Mouse (Mus musculus) midbrain, embryonic 15.5 days (tissue): Measurements from ENCODE around the gene Hes6. TPM values are rescaled to one million over a fixed set of nuclear protein-coding genes. Genes with fewer than 3 reads are reported as not detected.

ENCODE experiments used
- ATAC-seq: fragments of 200-750 bp; cut with Nextera tagmentation; replicated peaks from 2 replicates; pipeline ENCODE4 v1.8.0; 2017; ENCODE audit warnings: moderate TSS enrichment
- H3K27ac ChIP-seq: fragments of 300-500 bp; sonication (generic); 2 replicates; pipeline ENCODE4 v1.5.1; 2015; ENCODE audit warnings: mild to moderate bottlenecking, inconsistent platforms
- H3K27me3 ChIP-seq: fragments of 300-500 bp; sonication (generic); replicated peaks from 2 replicates; pipeline ENCODE4 v1.6.1; 2015; ENCODE audit warnings: inconsistent platforms
- H3K36me3 ChIP-seq: fragments of 300-500 bp; sonication (generic); replicated peaks from 2 replicates; pipeline ENCODE4 v1.6.1; 2015; ENCODE audit warnings: inconsistent platforms
- H3K4me1 ChIP-seq: fragments of 300-500 bp; sonication (generic); 2 replicates; pipeline ENCODE4 v1.6.1; 2015; ENCODE audit warnings: inconsistent platforms
- H3K4me2 ChIP-seq: fragments of 300-500 bp; sonication (generic); 2 replicates; pipeline ENCODE4 v1.6.1; 2015; ENCODE audit warnings: inconsistent platforms, mild to moderate bottlenecking, moderate library complexity
- H3K4me3 ChIP-seq: fragments of 300-500 bp; sonication (generic); 2 replicates; pipeline ENCODE4 v1.5.1; 2015; ENCODE audit warnings: mild to moderate bottlenecking, inconsistent platforms
- H3K9ac ChIP-seq: fragments of 300-500 bp; sonication (generic); 2 replicates; pipeline ENCODE4 v1.6.1; 2015; ENCODE audit warnings: mild to moderate bottlenecking, inconsistent platforms
- H3K9me3 ChIP-seq: fragments of 300-500 bp; sonication (generic); 2 replicates; pipeline ENCODE4 v1.6.1; 2016; ENCODE audit warnings: inconsistent platforms
- WGBS: fragments of 180-500 bp; shearing (Covaris S2); methylation state at CpG from one replicate; pipeline ENCODE4 v1.1.7; 2015; ENCODE audit warnings: mixed read lengths; 5-methylcytosine and 5-hydroxymethylcytosine counted together
- polyA plus RNA-seq: library from polyadenylated mRNA; unstranded; fragments of >200 nt; fragmentation: Nextera tagmentation; extraction: Ambion mirVana; gene quantifications from 2 replicates; pipeline ENCODE4 v1.2.1, GENCODE M21; 2015

Hes6 gene
- polyA plus RNA-seq, 1 experiment from 2014 or later, result 192 TPM

GRCm38 (mm10) chr1:91381091-91381471, 32.8 kb downstream of the Hes6 start:
- Histone ChIP-seq H3K9me3 (no peaks in the 10 kb centered on the region), H3K27ac (no peak overlapping the region), H3K4me3 (no peak overlapping the region), H3K36me3 (peaks cover 70% of the 10 kb centered on the region), H3K4me2 (no peak overlapping the region), H3K4me1 (no peaks in the 10 kb centered on the region), H3K9ac (no peak overlapping the region), H3K27me3 (no peaks in the 10 kb centered on the region)
- 88% methylated on average over 4 of the region's 4 CpGs for WGBS
- no peak for ATAC-seq

DNA sequence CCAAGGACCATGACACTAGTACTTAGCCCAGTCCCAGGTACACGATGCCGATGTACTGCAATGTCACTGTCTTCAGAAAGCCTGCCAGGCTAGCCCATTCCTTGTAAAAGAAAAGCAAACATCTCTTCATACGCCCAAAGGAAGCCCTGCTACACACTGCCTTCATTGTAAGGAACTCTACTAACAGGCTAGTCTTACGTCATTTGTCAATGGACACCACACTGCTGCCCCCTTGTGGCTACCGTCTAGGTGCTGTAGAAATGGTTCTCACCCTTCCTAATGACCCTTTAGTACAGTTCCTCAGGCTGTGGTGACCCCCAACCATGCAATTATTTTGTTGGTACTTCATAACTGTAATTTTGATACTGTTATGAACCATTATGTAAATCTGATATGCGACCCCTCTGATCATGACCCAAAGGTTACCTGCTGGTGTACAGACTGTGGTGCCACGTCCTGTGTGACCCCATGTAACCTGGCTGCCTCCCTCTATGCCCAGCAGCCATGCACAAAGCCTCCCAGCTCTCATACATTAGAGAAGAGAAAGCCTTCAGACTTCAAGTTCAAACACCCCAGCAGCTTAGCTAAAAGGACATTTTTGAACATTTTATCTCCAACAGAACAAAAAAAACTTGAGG, 33.3 kb downstream of the Hes6 start:
- no peak overlapping the region for H3K4me3 ChIP-seq
- H3K27me3 ChIP-seq, result no peaks in the 10 kb centered on the region
- no peak overlapping the region for H3K27ac ChIP-seq
- peaks cover 71% of the 10 kb centered on the region for H3K36me3 ChIP-seq
- no peaks in the 10 kb centered on the region for H3K9me3 ChIP-seq
- H3K4me1 ChIP-seq, result no peaks in the 10 kb centered on the region
- WGBS, result 62% methylated on average over 7 of the region's 7 CpGs
- no peak overlapping the region for H3K4me2 ChIP-seq
- no peak overlapping the region for H3K9ac ChIP-seq
- ATAC-seq, result peak; percentile 75

GRCm38 (mm10) chr1:91373414-91373835, 40.4 kb downstream of the Hes6 start:
- H3K4me3 ChIP-seq, result no peak overlapping the region
- WGBS, result 81% methylated on average over 6 of the region's 6 CpGs
- H3K27me3 ChIP-seq, result no peaks in the 10 kb centered on the region
- no peak overlapping the region for H3K4me2 ChIP-seq
- H3K9ac ChIP-seq, result no peak overlapping the region
- H3K9me3 ChIP-seq, result no peaks in the 10 kb centered on the region
- peaks cover 45% of the 10 kb centered on the region for H3K36me3 ChIP-seq
- no peak for ATAC-seq
- no peak overlapping the region for H3K27ac ChIP-seq
- no peaks in the 10 kb centered on the region for H3K4me1 ChIP-seq

DNA sequence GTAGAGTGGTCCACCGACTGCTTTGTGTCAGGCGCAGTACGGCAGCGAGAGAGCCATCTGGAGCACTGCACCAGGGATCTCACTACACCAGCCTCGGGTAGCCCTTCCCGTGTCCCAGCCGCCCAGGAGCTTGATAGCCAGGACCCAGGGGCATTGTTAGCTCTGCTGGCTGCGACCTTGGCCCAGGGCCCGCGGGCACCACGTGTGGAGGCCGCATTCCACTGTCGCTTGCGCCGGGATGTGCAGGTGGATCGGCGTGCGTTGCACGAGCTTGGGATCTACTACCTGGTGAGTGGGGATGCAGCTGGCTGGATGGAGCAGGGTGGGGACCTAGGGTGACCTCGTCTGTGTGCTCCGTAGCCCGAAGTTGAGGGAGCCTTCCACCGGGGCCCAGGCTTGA, 43.8 kb downstream of the Hes6 start:
- peaks cover 8% of the 10 kb centered on the region for H3K4me1 ChIP-seq
- no peak for ATAC-seq
- peaks cover 18% of the 10 kb centered on the region for H3K27me3 ChIP-seq
- peaks cover 14% of the 10 kb centered on the region for H3K36me3 ChIP-seq
- H3K9ac ChIP-seq, result no peak overlapping the region
- WGBS, result 88% methylated on average over 23 of the region's 23 CpGs
- no peak overlapping the region for H3K4me2 ChIP-seq
- H3K4me3 ChIP-seq, result no peak overlapping the region
- no peaks in the 10 kb centered on the region for H3K9me3 ChIP-seq
- H3K27ac ChIP-seq, result no peak overlapping the region

DNA sequence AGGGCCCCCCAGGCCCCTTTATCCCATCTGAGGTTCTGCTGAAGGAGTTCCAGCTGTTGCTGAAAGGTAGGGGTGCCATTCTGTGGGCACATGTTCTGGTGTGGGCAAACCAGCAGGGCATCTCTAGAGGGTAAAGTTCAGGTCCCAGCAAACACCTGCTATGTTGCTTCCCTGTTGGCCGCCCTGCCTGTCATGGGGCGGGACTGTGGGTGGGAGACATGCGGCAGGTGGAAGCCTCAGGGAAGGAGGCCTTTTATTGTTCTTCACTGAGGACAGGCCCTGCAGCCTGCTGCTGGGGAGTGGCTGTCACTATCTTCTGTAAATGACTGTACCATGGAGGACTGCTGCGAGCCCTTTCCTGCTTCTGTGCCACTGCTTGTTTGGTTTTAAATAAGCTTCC, 44.4 kb downstream of the Hes6 start:
- Histone ChIP-seq H3K9ac (no peak overlapping the region), H3K4me3 (no peak overlapping the region), H3K9me3 (no peaks in the 10 kb centered on the region), H3K27me3 (peaks cover 18% of the 10 kb centered on the region), H3K4me1 (peaks cover 8% of the 10 kb centered on the region), H3K4me2 (no peak overlapping the region), H3K36me3 (peaks cover 14% of the 10 kb centered on the region; the same call in 1 of the 2 replicates), H3K27ac (no peak overlapping the region)
- 74% methylated on average over 4 of the region's 4 CpGs for WGBS
- ATAC-seq, result no peak

DNA sequence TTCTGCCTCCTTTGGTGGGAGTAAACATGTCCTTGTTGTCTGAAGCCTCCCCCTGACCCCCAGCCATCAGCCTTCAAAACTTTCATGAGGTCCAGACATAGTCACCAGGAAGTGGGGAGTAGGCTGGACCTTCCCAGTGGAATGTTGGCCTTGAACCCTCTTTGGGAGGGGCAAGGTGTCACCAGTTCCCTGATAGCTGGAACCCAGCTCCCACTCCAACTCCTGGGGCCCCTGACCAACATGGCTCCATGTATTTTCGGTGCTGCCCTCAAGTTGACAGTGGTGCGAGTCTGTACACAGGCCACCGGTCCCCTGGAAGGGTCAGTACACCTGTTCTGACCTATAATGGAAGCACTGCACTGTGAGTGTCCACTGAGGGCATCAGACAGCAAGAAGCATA, 46.5 kb downstream of the Hes6 start:
- H3K9ac ChIP-seq, result no peak overlapping the region
- H3K9me3 ChIP-seq, result no peaks in the 10 kb centered on the region
- H3K4me3 ChIP-seq, result no peak overlapping the region
- H3K4me1 ChIP-seq, result peaks cover 8% of the 10 kb centered on the region
- H3K27me3 ChIP-seq, result peaks cover 18% of the 10 kb centered on the region
- H3K36me3 ChIP-seq, result peaks cover 4% of the 10 kb centered on the region; the same call in 1 of the 2 replicates
- no peak overlapping the region for H3K27ac ChIP-seq
- no peak overlapping the region for H3K4me2 ChIP-seq
- 94% methylated on average over 3 of the region's 3 CpGs for WGBS
- ATAC-seq, result no peak

DNA sequence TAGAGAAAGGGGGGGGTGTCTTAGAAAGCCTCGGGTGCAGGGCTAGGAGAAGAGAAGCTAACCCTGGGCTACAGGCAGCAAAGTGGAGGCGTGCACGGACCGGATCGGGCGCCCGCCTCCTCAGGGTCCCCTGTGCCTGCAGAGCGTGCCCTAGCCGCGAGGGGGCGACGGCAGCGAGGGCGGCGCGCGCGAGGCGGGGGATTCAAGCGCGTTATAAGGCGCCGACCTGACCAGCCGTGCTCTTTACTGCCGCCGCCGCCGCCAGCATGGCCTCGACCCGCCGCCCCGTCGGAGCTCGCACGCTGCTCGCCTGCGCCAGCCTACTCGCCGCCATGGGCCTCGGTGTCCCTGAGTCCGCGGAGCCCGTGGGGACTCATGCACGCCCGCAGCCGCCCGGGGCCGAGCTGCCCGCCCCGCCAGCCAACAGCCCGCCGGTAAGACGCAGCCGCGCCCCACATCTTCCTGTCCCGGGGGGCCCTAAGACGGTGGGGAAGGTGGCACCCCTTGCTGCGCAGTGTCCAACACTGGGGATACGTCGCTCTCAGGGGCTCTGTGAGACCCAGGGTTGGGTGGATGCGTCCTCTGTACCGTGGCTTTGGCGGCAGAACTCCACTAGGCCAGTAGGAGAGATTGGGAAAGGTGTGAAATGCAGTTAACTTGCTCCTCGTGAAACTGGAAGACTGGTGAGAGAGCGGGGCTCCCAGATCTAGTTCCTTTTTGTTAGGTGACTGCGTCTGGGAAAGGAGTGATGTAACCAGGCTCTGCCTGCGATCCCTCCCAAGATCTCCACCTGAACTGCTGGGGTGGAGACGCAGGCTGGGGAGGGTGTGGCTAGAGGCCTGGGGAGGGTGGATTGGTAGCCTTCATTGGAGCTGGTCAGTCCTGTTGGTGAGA, 47.4 kb downstream of the Hes6 start, which contains the start of gene Erfe:
TSS of gene Erfe (plus strand) at position 216 of the 894 bp plus-strand sequence.
- Histone ChIP-seq H3K4me3 (peak within 1 kb of the TSS; percentile 35), H3K27ac (no peak within 1 kb of the TSS), H3K4me2 (peak within 1 kb of the TSS; percentile 62), H3K36me3 (no peaks in the 10 kb centered on the region), H3K9me3 (no peaks in the 10 kb centered on the region), H3K9ac (peak within 1 kb of the TSS; percentile 24), H3K27me3 (peaks cover 18% of the 10 kb centered on the region), H3K4me1 (peaks cover 8% of the 10 kb centered on the region)
- peak; percentile 51 for ATAC-seq
- WGBS, result 1% methylated on average over 67 of the region's 68 CpGs

DNA sequence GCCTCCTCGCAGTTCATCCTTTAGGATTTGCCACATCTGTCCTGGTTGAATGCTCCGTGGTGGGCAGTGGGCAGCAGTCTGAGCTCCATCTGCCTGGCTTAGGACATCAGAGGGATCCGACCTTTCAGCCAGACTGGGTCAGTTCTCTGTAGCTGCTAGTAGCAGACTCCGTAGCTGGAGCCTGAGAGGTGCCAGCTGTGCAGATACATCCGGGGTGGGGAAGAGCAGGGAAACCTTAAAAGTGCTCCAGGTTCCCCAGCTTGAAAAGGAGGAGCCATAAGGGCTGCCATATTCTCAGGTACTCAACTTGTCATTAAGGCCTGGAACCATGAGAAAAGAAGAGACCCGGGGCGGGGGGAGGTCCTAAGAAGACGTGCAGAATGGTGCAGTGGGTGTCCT, 48.0 kb downstream of the Hes6 start:
- 31% methylated on average over 8 of the region's 8 CpGs for WGBS
- no peaks in the 10 kb centered on the region for H3K36me3 ChIP-seq
- H3K27ac ChIP-seq, result no peak overlapping the region
- H3K4me3 ChIP-seq, result peak overlapping the region; percentile 35; the same call in 1 of the 2 replicates
- H3K4me2 ChIP-seq, result peak overlapping the region; percentile 62
- ATAC-seq, result 0 out of 2 replicates have a peak, but pooled peaks have one; percentile 18
- peaks cover 8% of the 10 kb centered on the region for H3K4me1 ChIP-seq
- H3K9ac ChIP-seq, result no peak overlapping the region
- H3K27me3 ChIP-seq, result peaks cover 18% of the 10 kb centered on the region
- no peaks in the 10 kb centered on the region for H3K9me3 ChIP-seq

DNA sequence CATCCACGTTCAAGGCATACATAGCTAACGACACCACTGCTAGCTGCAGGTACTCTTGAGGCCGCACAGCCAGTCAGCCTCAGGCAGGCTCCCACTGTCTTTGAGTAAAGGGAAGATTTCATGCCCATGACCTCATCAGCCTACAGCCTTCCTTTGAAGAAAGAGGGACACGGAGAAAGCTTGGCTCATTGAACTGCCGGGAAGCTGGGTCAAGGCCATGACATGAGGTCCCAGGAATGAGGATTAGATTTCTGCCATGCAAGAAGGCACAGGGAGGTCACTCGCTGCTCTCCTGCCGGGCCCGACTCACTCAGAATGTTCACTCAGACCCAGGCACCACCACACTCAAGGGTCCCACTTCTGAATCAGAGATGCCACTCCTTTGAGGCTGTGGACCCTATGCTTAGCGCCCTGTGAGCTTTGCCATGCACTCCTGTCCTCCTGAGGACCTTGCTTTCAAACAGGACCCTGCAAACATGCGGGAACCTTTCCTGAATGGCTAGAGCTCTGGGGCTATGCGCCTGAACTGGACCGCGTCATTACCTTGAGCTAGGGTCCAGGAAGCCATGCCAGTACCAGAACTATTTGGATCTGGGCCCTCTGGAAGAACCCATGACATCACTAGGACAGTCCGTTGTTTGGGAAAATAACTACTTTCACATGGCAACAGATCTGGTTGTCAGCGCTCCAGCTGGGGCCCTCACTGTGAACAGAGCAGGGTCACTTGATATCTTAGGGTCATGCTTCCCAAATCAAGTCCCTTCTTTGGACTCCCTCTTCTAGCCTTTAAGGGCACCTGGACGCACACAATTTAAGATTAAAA, 48.8 kb downstream of the Hes6 start:
- peaks cover 18% of the 10 kb centered on the region for H3K27me3 ChIP-seq
- ATAC-seq, result no peak
- 95% methylated on average over 16 of the region's 16 CpGs for WGBS
- H3K27ac ChIP-seq, result no peak overlapping the region
- no peak overlapping the region for H3K9ac ChIP-seq
- H3K9me3 ChIP-seq, result no peaks in the 10 kb centered on the region
- H3K4me3 ChIP-seq, result no peak overlapping the region
- peaks cover 8% of the 10 kb centered on the region for H3K4me1 ChIP-seq
- H3K4me2 ChIP-seq, result no peak overlapping the region
- no peaks in the 10 kb centered on the region for H3K36me3 ChIP-seq

- no peak overlapping the region for H3K27ac ChIP-seq
- 85% methylated on average over 5 of the region's 5 CpGs for WGBS
- no peaks in the 10 kb centered on the region for H3K9me3 ChIP-seq
- H3K27me3 ChIP-seq, result peaks cover 14% of the 10 kb centered on the region
- H3K4me3 ChIP-seq, result no peak overlapping the region
- H3K4me2 ChIP-seq, result no peak overlapping the region
- ATAC-seq, result no peak
- no peaks in the 10 kb centered on the region for H3K36me3 ChIP-seq
- H3K9ac ChIP-seq, result no peak overlapping the region
- H3K4me1 ChIP-seq, result peaks cover 8% of the 10 kb centered on the region
Measured at GRCm38 (mm10) chr1:91362113-91362512, 51.7 kb downstream of the Hes6 start.
